Mouse (Mus musculus): ENCODE results near the gene Bpi.

Gene Bpi

GRCm38 (mm10) chr2:158258005-158258418, at the start of gene Bpi:
Gene Bpi (plus strand): TSS chr2:158258094.
- ATAC-seq (ENCODE audit: insufficient number of reproducible peaks, low FRiP score, low TSS enrichment) = no peak

GRCm38 (mm10) chr2:158209776-158210175, 48.1 kb upstream of the Bpi start:
- no peak for ATAC-seq (ENCODE audit: insufficient number of reproducible peaks, low FRiP score, low TSS enrichment)

DNA sequence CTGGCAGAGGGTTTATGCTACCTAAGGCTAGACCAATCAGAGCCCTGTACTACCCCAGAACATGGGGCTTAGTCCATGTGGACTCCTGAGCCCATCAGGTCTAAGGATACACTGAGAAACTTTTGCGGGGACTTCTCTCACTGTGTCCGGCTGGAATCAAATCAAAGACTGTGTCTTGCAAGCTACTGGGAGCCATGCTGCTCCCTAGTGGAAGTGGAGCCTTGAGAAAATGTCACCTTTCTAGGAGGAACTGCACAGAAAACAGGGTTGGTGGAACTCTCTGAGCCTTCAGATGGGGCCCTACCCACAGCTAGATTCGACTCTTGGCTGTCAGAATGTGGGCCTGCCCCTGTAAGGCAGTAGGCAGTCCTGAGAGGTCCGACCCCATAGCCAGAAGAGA, 47.4 kb upstream of the Bpi start:
- no peak for ATAC-seq (ENCODE audit: insufficient number of reproducible peaks, low FRiP score, low TSS enrichment)

DNA sequence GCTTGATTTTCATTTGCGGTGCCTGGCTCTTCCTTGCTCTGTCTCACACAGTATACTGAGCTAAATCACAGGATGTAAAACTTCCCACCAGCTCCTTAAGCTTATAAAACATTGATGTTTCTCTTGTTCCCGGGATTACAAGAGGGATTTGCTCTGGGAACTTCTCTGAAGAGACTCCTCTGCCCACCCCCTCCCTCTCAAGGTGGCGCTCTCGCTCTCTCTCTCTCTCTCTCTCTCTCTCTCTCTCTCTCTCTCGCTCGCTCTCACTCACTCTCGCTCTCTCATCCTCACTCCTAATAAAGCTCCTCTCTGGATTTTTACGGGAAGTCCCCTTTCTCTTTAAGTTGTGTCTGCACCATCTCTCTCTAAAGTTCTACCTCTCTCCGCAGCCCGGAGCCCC, 46.9 kb upstream of the Bpi start:
- no peak for ATAC-seq (ENCODE audit: insufficient number of reproducible peaks, low FRiP score, low TSS enrichment)

- ATAC-seq (ENCODE audit: insufficient number of reproducible peaks, low FRiP score, low TSS enrichment) = no peak
These were observed 46.0 kb upstream of the Bpi start for GRCm38 (mm10) chr2:158211764-158212471.

DNA sequence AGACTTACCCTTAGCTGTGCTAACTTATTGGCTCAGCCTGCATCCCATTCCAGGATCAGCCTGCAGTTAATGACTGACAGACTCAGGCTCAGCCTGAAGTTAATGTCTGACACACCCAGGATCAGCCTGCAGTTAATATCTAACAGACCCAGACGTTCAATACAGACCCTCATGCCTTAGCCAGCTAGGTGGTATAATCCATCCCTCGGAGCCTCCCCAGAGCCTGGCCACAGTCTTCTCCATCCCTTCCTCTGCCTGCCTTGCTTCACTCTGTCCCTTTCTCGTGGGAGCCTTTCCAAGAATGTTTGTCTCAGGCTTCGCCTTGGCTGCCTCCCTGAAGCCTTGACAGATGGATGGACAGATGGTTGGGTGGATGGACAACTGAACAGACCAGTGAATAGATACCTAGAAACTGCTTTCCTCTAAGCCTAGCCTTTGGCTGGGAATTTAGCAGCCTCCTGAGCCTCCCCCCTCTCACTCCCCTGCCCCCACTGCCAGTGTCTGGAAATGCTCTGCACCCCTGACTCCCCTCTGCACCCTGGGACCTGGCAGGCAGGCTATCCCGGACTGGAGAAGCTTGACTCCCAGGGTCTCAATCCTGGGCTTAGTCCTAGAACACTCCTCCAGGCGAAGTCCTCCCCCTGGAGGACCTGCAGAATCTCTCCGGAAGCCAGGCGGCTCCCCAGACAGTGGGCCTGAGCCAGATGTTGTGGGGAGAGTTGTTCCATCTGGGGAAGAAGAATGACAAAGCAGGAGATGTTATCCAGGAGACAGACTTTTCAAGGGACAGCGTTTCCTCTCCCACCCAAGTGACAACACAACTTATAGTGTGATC, 42.4 kb upstream of the Bpi start:
- ATAC-seq (ENCODE audit: insufficient number of reproducible peaks, low FRiP score, low TSS enrichment) = peak; percentile 85

DNA sequence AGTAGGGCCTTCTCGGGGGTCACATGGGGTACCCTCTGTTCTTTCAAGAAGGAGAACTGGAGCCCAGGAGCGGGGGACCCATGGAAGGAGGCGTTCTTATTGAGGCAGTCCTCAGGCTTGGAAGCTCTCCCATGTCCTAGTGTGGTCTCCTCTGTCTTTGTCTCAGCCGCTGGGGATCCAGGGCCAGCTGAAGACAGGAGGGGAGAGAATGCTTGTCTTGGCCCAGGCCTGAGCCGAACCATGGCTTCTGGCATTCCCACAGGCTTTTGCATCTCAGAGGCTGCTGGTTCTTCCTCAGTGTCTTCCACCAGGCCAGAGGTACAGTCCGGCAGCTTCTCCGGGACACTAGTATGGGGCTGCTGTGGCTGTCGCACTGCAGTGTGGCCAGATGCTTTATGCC, 41.4 kb upstream of the Bpi start:
- no peak for ATAC-seq (ENCODE audit: insufficient number of reproducible peaks, low FRiP score, low TSS enrichment)

GRCm38 (mm10) chr2:158219562-158219961, 38.3 kb upstream of the Bpi start:
- ATAC-seq (ENCODE audit: insufficient number of reproducible peaks, low FRiP score, low TSS enrichment) = no peak

GRCm38 (mm10) chr2:158221446-158222084, 36.3 kb upstream of the Bpi start:
- no peak for ATAC-seq (ENCODE audit: insufficient number of reproducible peaks, low FRiP score, low TSS enrichment)

DNA sequence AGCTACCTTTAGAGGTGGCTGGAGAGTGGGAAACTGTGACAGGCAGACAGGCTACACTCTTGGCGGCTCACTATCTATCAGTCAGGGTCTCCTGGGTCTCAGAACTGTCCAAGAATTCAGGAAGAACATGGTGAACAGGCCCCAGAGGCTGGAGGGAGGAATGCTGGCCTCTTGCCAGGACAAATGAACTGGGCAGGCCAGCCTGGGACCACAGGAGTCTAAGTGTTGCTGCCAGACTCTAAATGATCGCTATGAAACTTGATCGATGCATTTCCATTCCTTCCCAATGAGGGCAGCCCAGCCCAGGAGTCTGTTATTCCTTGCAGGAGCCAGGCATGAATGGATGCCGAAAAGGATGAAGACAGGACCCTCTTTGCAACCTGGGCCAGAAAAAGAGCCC, 35.2 kb upstream of the Bpi start:
- ATAC-seq (ENCODE audit: insufficient number of reproducible peaks, low FRiP score, low TSS enrichment) = no peak

DNA sequence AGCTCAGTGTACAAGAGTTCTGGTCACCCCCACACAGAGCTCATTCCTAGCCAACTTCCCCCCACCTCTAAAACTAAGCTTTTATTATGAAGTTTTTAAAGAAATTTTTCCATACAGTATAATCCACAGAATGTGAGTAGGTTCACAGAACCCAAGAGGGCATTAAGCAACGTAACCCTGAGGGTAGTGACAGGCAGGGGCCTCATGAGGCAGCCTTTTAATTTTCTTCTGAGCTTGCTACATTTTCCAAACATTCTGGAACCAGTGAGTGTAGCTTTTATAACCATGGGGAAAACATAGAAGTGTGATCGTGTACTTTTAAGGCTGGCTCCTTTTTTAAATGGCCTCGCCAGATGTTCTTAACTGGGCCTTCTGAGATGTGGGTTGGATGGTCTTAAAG, 34.4 kb upstream of the Bpi start:
- no peak for ATAC-seq (ENCODE audit: insufficient number of reproducible peaks, low FRiP score, low TSS enrichment)

- no peak for ATAC-seq (ENCODE audit: insufficient number of reproducible peaks, low FRiP score, low TSS enrichment)
These were observed 32.6 kb upstream of the Bpi start for GRCm38 (mm10) chr2:158225301-158225700.

- no peak for ATAC-seq (ENCODE audit: insufficient number of reproducible peaks, low FRiP score, low TSS enrichment)
These were observed 29.0 kb upstream of the Bpi start, which contains the start of gene D630003M21Rik for GRCm38 (mm10) chr2:158228670-158229502. Gene D630003M21Rik (minus strand): TSS chr2:158229222.

DNA sequence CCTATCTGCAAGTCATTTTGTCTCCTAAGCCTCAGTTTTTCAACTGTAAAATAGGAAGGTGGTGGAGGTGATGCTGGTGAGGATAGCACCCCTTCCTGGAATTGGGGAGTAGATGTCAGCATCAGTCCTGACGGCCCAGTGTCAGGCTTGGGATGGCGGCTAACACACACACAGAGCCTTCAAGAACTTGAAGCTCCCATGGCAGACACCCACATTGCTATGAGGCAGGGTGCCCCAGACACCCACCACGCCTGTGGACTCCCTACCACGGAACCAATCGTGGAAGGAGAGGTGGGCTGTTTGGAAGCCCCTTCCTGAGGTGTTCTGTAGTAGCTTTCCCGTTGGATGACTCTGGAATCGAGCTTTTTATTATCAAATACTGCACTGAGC, 28.4 kb upstream of the Bpi start:
- no peak for ATAC-seq (ENCODE audit: insufficient number of reproducible peaks, low FRiP score, low TSS enrichment)

DNA sequence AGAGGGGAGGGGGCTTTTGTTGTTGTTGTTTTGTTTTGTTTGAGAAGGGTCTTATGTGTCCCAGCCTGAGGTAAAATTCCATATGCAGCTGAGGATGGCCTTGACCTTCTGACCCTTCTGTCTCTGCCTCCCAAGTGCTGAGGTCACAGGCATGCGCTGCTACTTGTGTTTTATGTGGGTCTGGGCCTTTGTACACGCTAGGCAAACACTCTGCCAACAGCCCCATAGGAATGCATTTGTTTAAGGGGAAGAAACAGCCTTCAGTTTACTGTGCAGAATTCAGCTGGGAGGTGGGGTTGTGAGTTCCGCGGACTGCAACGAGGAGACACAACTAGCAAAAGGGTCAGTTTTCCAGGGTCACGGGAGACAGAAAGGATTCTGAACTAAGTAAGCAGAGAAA, 27.3 kb upstream of the Bpi start:
- ATAC-seq (ENCODE audit: insufficient number of reproducible peaks, low FRiP score, low TSS enrichment) = no peak

GRCm38 (mm10) chr2:158231071-158231470, 26.8 kb upstream of the Bpi start:
- no peak for ATAC-seq (ENCODE audit: insufficient number of reproducible peaks, low FRiP score, low TSS enrichment)

GRCm38 (mm10) chr2:158232414-158232813, 25.5 kb upstream of the Bpi start:
- ATAC-seq (ENCODE audit: insufficient number of reproducible peaks, low FRiP score, low TSS enrichment) = no peak

- no peak for ATAC-seq (ENCODE audit: insufficient number of reproducible peaks, low FRiP score, low TSS enrichment)
These were observed 24.8 kb upstream of the Bpi start for GRCm38 (mm10) chr2:158233106-158233505.

- no peak for ATAC-seq (ENCODE audit: insufficient number of reproducible peaks, low FRiP score, low TSS enrichment)
These were observed 21.2 kb upstream of the Bpi start for GRCm38 (mm10) chr2:158236698-158237097.

DNA sequence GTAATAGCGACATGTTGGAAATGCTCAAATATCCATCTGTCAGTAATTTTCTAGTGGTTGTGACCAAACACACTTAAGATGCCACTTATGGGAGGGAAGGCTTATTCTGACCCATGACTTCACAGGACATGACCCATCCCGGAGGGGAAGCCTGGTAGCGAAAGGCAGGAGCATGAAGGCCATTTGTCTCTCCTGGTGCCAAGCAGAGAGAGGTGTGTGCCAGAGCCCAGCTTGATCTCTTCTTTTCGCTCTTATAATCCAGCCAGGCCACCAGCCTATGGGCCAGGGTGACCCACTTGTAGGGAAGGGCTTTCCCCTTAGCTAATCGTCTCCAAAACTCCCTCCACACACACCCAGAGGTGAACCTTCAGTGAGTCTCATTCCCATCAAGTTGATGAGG, 19.8 kb upstream of the Bpi start:
- no peak for ATAC-seq (ENCODE audit: insufficient number of reproducible peaks, low FRiP score, low TSS enrichment)
